9 mouse cellular contexts compared by ENCODE assay signal in genomic region chr13:56172901-56173545, GRCm38 (mm10). TPM values are rescaled to one million over a fixed set of nuclear protein-coding genes. Genes with fewer than 3 reads are reported as not detected.
A peak's percentile ranks its signal among the peaks of the same experiment; 100 is the strongest.
DNase-seq lines count a peak whose midpoint lies in the region; ATAC-seq and TF ChIP-seq lines count a peak whose summit lies in the region.
"Had no signal": no experiment of that assay in that cellular context is flagged by ENCODE, and none has a peak within 500 bp of the region (broad histone marks: within the 10 kb centered on the region; RNA-seq: fewer than 3 reads in every experiment).

No protein-coding gene starts in this region.

- no peak for TF ChIP-seq CTCF in lung, embryonic 14.5 days (IDR thresholded peaks at IDR 0.05; ENCODE audit: low read depth)
- TF ChIP-seq CTCF in hindbrain, postnatal 0 days (IDR thresholded peaks at IDR 0.05; ENCODE audit: low read depth): no peak

- WGBS in lung, embryonic 14.5 days: 48% methylated on average over 7 of the region's 7 CpGs
- WGBS in limb, embryonic 10.5 days: 58% methylated on average over 7 of the region's 7 CpGs
- WGBS in stomach, embryonic 15.5 days: 34% methylated on average over 7 of the region's 7 CpGs
- 63% methylated on average over 7 of the region's 7 CpGs for WGBS in hindbrain, postnatal 0 days

- no peaks in the 10 kb centered on the region for H3K9me3 ChIP-seq in lung, embryonic 14.5 days (ENCODE audit: low read depth, low read length)
- no peaks in the 10 kb centered on the region for H3K9me3 ChIP-seq in limb, embryonic 10.5 days (replicated peaks)
- H3K9me3 ChIP-seq in stomach, embryonic 15.5 days: no peaks in the 10 kb centered on the region
- no peaks in the 10 kb centered on the region for H3K9me3 ChIP-seq in hindbrain, postnatal 0 days (ENCODE audit: low read length)

- H3K27me3 ChIP-seq in lung, embryonic 14.5 days (ENCODE audit: insufficient read depth, low read length): no peaks in the 10 kb centered on the region
- no peaks in the 10 kb centered on the region for H3K27me3 ChIP-seq in limb, embryonic 10.5 days (ENCODE audit: low read depth, poor library complexity, severe bottlenecking)
- H3K27me3 ChIP-seq in stomach, embryonic 15.5 days (replicated peaks): no peaks in the 10 kb centered on the region
- H3K27me3 ChIP-seq in hindbrain, postnatal 0 days (ENCODE audit: insufficient read depth, low read length): no peaks in the 10 kb centered on the region

- intact Hi-C loops in heart, postnatal 36 days (cut with DNase I): no loop called here

- DNase-seq in heart, adult 8-10 months (ENCODE audit: low spot score): peak; percentile 35
- no peak for DNase-seq in heart, postnatal 36 days
- DNase-seq in lung, embryonic 14.5 days: peak; percentile 19
- DNase-seq in lung, postnatal 36 days: no peak
- DNase-seq in limb, embryonic 10.5 days (ENCODE audit: low spot score): no peak
- DNase-seq in layer of hippocampus, adult 18-20 months (ENCODE audit: low spot score in 2 of 2): no peak
- no peak for DNase-seq in hindbrain, postnatal 0 days (ENCODE audit: low spot score)

- H3K36me3 ChIP-seq in lung, embryonic 14.5 days (ENCODE audit: insufficient read depth): no peaks in the 10 kb centered on the region
- no peaks in the 10 kb centered on the region for H3K36me3 ChIP-seq in limb, embryonic 10.5 days
- no peaks in the 10 kb centered on the region for H3K36me3 ChIP-seq in stomach, embryonic 15.5 days
- no peaks in the 10 kb centered on the region for H3K36me3 ChIP-seq in hindbrain, postnatal 0 days (ENCODE audit: insufficient read depth, low read length)

- H3K27ac ChIP-seq in lung, embryonic 14.5 days (ENCODE audit: low read depth): no peak overlapping the region
- H3K27ac ChIP-seq in limb, embryonic 10.5 days: peak overlapping the region; percentile 91
- H3K27ac ChIP-seq in stomach, embryonic 15.5 days: peak overlapping the region; percentile 80
- no peak overlapping the region for H3K27ac ChIP-seq in hindbrain, postnatal 0 days

- no peak overlapping the region for H3K4me3 ChIP-seq in lung, embryonic 14.5 days (ENCODE audit: low read depth, low read length)
- H3K4me3 ChIP-seq in limb, embryonic 10.5 days: no peak overlapping the region
- H3K4me3 ChIP-seq in stomach, embryonic 15.5 days (replicated peaks): no peak overlapping the region
- H3K4me3 ChIP-seq in hindbrain, postnatal 0 days (ENCODE audit: low read length): no peak overlapping the region

- no peak overlapping the region for H3K9ac ChIP-seq in lung, embryonic 14.5 days
- no peak overlapping the region for H3K9ac ChIP-seq in stomach, embryonic 15.5 days
- H3K9ac ChIP-seq in hindbrain, postnatal 0 days (replicated peaks; ENCODE audit: low read length): no peak overlapping the region

- no peak overlapping the region for H3K4me2 ChIP-seq in lung, embryonic 14.5 days
- no peak overlapping the region for H3K4me2 ChIP-seq in stomach, embryonic 15.5 days
- no peak overlapping the region for H3K4me2 ChIP-seq in hindbrain, postnatal 0 days (ENCODE audit: low read depth, low read length)

- ATAC-seq in lung, embryonic 14.5 days (ENCODE audit: insufficient read depth): no peak
- ATAC-seq in stomach, embryonic 15.5 days (ENCODE audit: insufficient read depth, low FRiP score, low read depth): peak; percentile 58; the same call in 1 of the 2 replicates
- no peak for ATAC-seq in hindbrain, postnatal 0 days

- H3K4me1 ChIP-seq in lung, embryonic 14.5 days (ENCODE audit: insufficient read depth): peaks cover 3% of the 10 kb centered on the region; the same call in 1 of the 2 replicates
- H3K4me1 ChIP-seq in limb, embryonic 10.5 days: peaks cover 88% of the 10 kb centered on the region
- peaks cover 28% of the 10 kb centered on the region for H3K4me1 ChIP-seq in stomach, embryonic 15.5 days
- H3K4me1 ChIP-seq in hindbrain, postnatal 0 days (ENCODE audit: insufficient read depth, low read length): no peaks in the 10 kb centered on the region

RNA-seq across cellular contexts. Expression of gene Tifab, which starts 5.7 kb away (rescaled TPM):
- total RNA-seq in heart, adult 8-10 months (2022): 1 to 10 TPM in 1 of 4 experiments, under 1 TPM in 3; 0.50 to 1.2 (median 0.82) TPM
- total RNA-seq in heart, postnatal 36 days (2021): 1 to 10 TPM; 1.3 to 1.7 TPM
- 0.85 and 1.0 TPM in 2 replicates for polyA plus RNA-seq in lung, embryonic 14.5 days (2014; fragmentation: Nextera tagmentation; extraction: Ambion mirVana)
- 0.63 and 1.2 TPM in 2 replicates for polyA plus RNA-seq in limb, embryonic 10.5 days (2016; fragmentation: Nextera tagmentation; extraction: Ambion mirVana)
- 4.0 and 5.0 TPM in 2 replicates for polyA plus RNA-seq in stomach, embryonic 15.5 days (2015; fragmentation: Nextera tagmentation; extraction: Ambion mirVana)
- 1 to 10 TPM; 1.3 TPM for total RNA-seq in layer of hippocampus, adult 18-20 months (2021)
- 0.31 TPM in 1 of 2 replicates, not detected in the other for total RNA-seq in hindbrain, postnatal 0 days (2014; rRNA removed)
- 0.54 and 0.75 TPM in 2 replicates for polyA plus RNA-seq in hindbrain, postnatal 0 days (2015; fragmentation: Nextera tagmentation; extraction: Ambion mirVana)
- polyA plus RNA-seq: C2C12 had no signal

RNA-seq across cellular contexts. Expression of gene H2afy, which starts 36.9 kb away (rescaled TPM):
- total RNA-seq in heart, adult 8-10 months (2022): 10 to 100 TPM; 39.0 to 48.2 (median 45.6) TPM
- 10 to 100 TPM; 45.2 to 50.3 TPM for total RNA-seq in heart, postnatal 36 days (2021)
- polyA plus RNA-seq in lung, embryonic 14.5 days (2014; fragmentation: Nextera tagmentation; extraction: Ambion mirVana): 359 and 377 TPM in 2 replicates
- 642 and 645 TPM in 2 replicates for polyA plus RNA-seq in limb, embryonic 10.5 days (2016; fragmentation: Nextera tagmentation; extraction: Ambion mirVana)
- 311 and 348 TPM in 2 replicates for polyA plus RNA-seq in stomach, embryonic 15.5 days (2015; fragmentation: Nextera tagmentation; extraction: Ambion mirVana)
- 100 to 1,000 TPM; 115 to 121 TPM for total RNA-seq in layer of hippocampus, adult 18-20 months (2021)
- 181 and 192 TPM in 2 replicates for total RNA-seq in hindbrain, postnatal 0 days (2014; rRNA removed)
- 175 and 193 TPM in 2 replicates for polyA plus RNA-seq in hindbrain, postnatal 0 days (2015; fragmentation: Nextera tagmentation; extraction: Ambion mirVana)

Comparison
In these comparisons a context has a peak if more than half of its experiments do, and no peak if none do; other contexts are left out.
1. DNase-seq: peak in heart, adult 8-10 months (single experiment) and lung, embryonic 14.5 days (single experiment); none in heart, postnatal 36 days (0 of 2), lung, postnatal 36 days (single experiment), limb, embryonic 10.5 days (single experiment), layer of hippocampus, adult 18-20 months (0 of 2) and hindbrain, postnatal 0 days (single experiment).
2. H3K27ac ChIP-seq: peak in limb, embryonic 10.5 days (single experiment) and stomach, embryonic 15.5 days (single experiment); none in lung, embryonic 14.5 days (single experiment) and hindbrain, postnatal 0 days (single experiment).